Mouse (Mus musculus): Measurements from ENCODE around the gene Eml6. TPM values are rescaled to one million over a fixed set of nuclear protein-coding genes. Genes with fewer than 3 reads are reported as not detected.
"Not testable (repeated sequence)": the region's sequence is repeated elsewhere in the genome, so short reads cannot be mapped to it uniquely, and the experiment has no call there.

Eml6 gene
- polyA plus RNA-seq, 1 experiment from 2014 or later: 0.88 TPM

GRCm38 (mm10) chr11:29825271-29825718, 200.5 kb downstream of the Eml6 start, which contains the start of gene 4931440F15Rik:
4931440F15Rik (minus strand) TSS chr11:29825668.
- 0 out of 2 replicates have a peak, but pooled peaks have one; percentile 20 for ATAC-seq (replicated peaks; ENCODE audit: extremely low read depth, insufficient read depth, low FRiP score)
- 21% methylated on average over 21 of the region's 21 CpGs for WGBS
- H3K36me3 ChIP-seq (ENCODE audit: control insufficient read depth, insufficient read depth); H3K27me3 ChIP-seq (ENCODE audit: control insufficient read depth, insufficient read depth, low read length); H3K27ac ChIP-seq (ENCODE audit: low read length); H3K4me1 ChIP-seq (ENCODE audit: control insufficient read depth, insufficient read depth, low read length); H3K9me3 ChIP-seq (replicated peaks; ENCODE audit: control insufficient read depth, low read length): not testable (repeated sequence)
- H3K9ac ChIP-seq (ENCODE audit: low read length): peak within 1 kb of the TSS; percentile 49
- H3K4me3 ChIP-seq (ENCODE audit: low read length): peak within 1 kb of the TSS; percentile 44
- peak within 1 kb of the TSS; percentile 71 for H3K4me2 ChIP-seq (ENCODE audit: low read depth, low read length)

GRCm38 (mm10) chr11:29824474-29825270, 201.2 kb downstream of the Eml6 start:
- WGBS: 9% methylated on average over 57 of the region's 62 CpGs
- peak overlapping the region; percentile 71 for H3K4me2 ChIP-seq (ENCODE audit: low read depth, low read length)
- H3K4me1 ChIP-seq (ENCODE audit: control insufficient read depth, insufficient read depth, low read length); H3K9me3 ChIP-seq (replicated peaks; ENCODE audit: control insufficient read depth, low read length); H3K36me3 ChIP-seq (ENCODE audit: control insufficient read depth, insufficient read depth); H3K27ac ChIP-seq (ENCODE audit: low read length); H3K27me3 ChIP-seq (ENCODE audit: control insufficient read depth, insufficient read depth, low read length): not testable (repeated sequence)
- peak overlapping the region; percentile 49 for H3K9ac ChIP-seq (ENCODE audit: low read length)
- ATAC-seq (replicated peaks; ENCODE audit: extremely low read depth, insufficient read depth, low FRiP score): peak; percentile 24; the same call in 1 of the 2 replicates
- H3K4me3 ChIP-seq (ENCODE audit: low read length): peak overlapping the region; percentile 44

GRCm38 (mm10) chr11:29823141-29823540, 202.7 kb downstream of the Eml6 start:
- Histone ChIP-seq H3K4me3 (ENCODE audit: low read length) (no peak overlapping the region), H3K9me3 (replicated peaks; ENCODE audit: control insufficient read depth, low read length) (no peaks in the 10 kb centered on the region), H3K27ac (ENCODE audit: low read length) (no peak overlapping the region), H3K4me2 (ENCODE audit: low read depth, low read length) (no peak overlapping the region), H3K36me3 (ENCODE audit: control insufficient read depth, insufficient read depth) (no peaks in the 10 kb centered on the region), H3K4me1 (ENCODE audit: control insufficient read depth, insufficient read depth, low read length) (peaks cover 5% of the 10 kb centered on the region), H3K9ac (ENCODE audit: low read length) (no peak overlapping the region), H3K27me3 (ENCODE audit: control insufficient read depth, insufficient read depth, low read length) (0 out of 2 replicates have a peak, but pooled peaks cover 4% of the 10 kb centered on the region)
- WGBS: 84% methylated on average over 2 of the region's 2 CpGs
- ATAC-seq (replicated peaks; ENCODE audit: extremely low read depth, insufficient read depth, low FRiP score): no peak

GRCm38 (mm10) chr11:29815670-29816069, 210.2 kb downstream of the Eml6 start:
- ATAC-seq (replicated peaks; ENCODE audit: extremely low read depth, insufficient read depth, low FRiP score): no peak
- Histone ChIP-seq H3K36me3 (ENCODE audit: control insufficient read depth, insufficient read depth) (no peaks in the 10 kb centered on the region), H3K4me3 (ENCODE audit: low read length) (no peak overlapping the region), H3K27me3 (ENCODE audit: control insufficient read depth, insufficient read depth, low read length) (no peaks in the 10 kb centered on the region), H3K27ac (ENCODE audit: low read length) (no peak overlapping the region), H3K4me2 (ENCODE audit: low read depth, low read length) (no peak overlapping the region), H3K9ac (ENCODE audit: low read length) (no peak overlapping the region), H3K9me3 (replicated peaks; ENCODE audit: control insufficient read depth, low read length) (no peaks in the 10 kb centered on the region), H3K4me1 (ENCODE audit: control insufficient read depth, insufficient read depth, low read length) (peaks cover 5% of the 10 kb centered on the region)

GRCm38 (mm10) chr11:29815261-29815660, 210.6 kb downstream of the Eml6 start:
- no peak overlapping the region for H3K4me3 ChIP-seq (ENCODE audit: low read length)
- no peak overlapping the region for H3K9ac ChIP-seq (ENCODE audit: low read length)
- 26% methylated on average over 3 of the region's 3 CpGs for WGBS
- ATAC-seq (replicated peaks; ENCODE audit: extremely low read depth, insufficient read depth, low FRiP score): no peak; the same call in 1 of the 2 replicates
- no peaks in the 10 kb centered on the region for H3K9me3 ChIP-seq (replicated peaks; ENCODE audit: control insufficient read depth, low read length)
- peaks cover 5% of the 10 kb centered on the region for H3K4me1 ChIP-seq (ENCODE audit: control insufficient read depth, insufficient read depth, low read length)
- H3K36me3 ChIP-seq (ENCODE audit: control insufficient read depth, insufficient read depth): no peaks in the 10 kb centered on the region
- no peaks in the 10 kb centered on the region for H3K27me3 ChIP-seq (ENCODE audit: control insufficient read depth, insufficient read depth, low read length)
- peak overlapping the region; percentile 18; the same call in 1 of the 2 replicates for H3K27ac ChIP-seq (ENCODE audit: low read length)
- no peak overlapping the region for H3K4me2 ChIP-seq (ENCODE audit: low read depth, low read length)

DNA sequence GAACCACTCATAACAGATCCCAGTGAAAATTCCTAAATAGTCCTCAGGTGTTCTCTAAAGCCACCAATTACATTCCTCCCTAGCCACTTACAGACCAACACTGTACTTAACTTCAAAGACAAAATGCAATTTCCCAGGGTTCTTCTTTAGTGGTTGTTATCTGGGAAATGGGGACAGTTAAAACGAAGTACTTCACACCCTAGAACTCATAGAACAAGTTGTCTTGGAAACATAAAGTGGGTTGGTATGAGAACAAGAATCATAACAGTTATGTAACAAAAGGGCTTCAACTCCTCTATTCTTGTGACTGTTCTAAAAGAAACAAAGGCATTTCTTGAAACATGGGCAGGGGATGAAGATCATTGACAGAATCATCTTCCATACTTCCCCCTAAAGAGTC, 212.6 kb downstream of the Eml6 start:
- H3K9ac ChIP-seq (ENCODE audit: low read length): no peak overlapping the region
- no peaks in the 10 kb centered on the region for H3K9me3 ChIP-seq (replicated peaks; ENCODE audit: control insufficient read depth, low read length)
- no peak overlapping the region for H3K27ac ChIP-seq (ENCODE audit: low read length)
- H3K27me3 ChIP-seq (ENCODE audit: control insufficient read depth, insufficient read depth, low read length): no peaks in the 10 kb centered on the region
- H3K4me1 ChIP-seq (ENCODE audit: control insufficient read depth, insufficient read depth, low read length): peaks cover 17% of the 10 kb centered on the region
- H3K4me3 ChIP-seq (ENCODE audit: low read length): no peak overlapping the region
- H3K36me3 ChIP-seq (ENCODE audit: control insufficient read depth, insufficient read depth): no peaks in the 10 kb centered on the region
- ATAC-seq (replicated peaks; ENCODE audit: extremely low read depth, insufficient read depth, low FRiP score): no peak
- H3K4me2 ChIP-seq (ENCODE audit: low read depth, low read length): no peak overlapping the region
- 84% methylated on average over 1 of the region's 1 CpGs for WGBS

DNA sequence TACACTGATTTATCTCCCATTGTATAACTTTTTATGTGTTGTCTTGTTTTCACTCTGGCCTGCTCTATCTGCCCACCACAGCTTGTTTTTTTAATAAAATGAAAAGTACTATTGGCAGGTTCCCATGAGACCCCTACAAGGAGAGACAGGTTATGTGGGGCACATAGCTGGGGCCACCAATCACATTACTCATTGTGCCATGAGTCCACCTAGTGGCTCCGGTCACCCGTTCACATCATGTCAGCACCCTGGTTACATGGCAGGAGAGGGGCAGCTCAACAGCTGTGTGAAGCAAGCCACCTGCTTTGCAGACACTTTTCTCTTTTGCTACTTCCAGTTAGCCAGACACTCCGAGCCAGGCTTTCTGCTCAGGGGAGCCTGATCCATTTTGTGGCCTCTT, 213.4 kb downstream of the Eml6 start:
- no peaks in the 10 kb centered on the region for H3K27me3 ChIP-seq (ENCODE audit: control insufficient read depth, insufficient read depth, low read length)
- no peaks in the 10 kb centered on the region for H3K36me3 ChIP-seq (ENCODE audit: control insufficient read depth, insufficient read depth)
- ATAC-seq (replicated peaks; ENCODE audit: extremely low read depth, insufficient read depth, low FRiP score): no peak
- WGBS: 43% methylated on average over 3 of the region's 3 CpGs
- peaks cover 22% of the 10 kb centered on the region for H3K4me1 ChIP-seq (ENCODE audit: control insufficient read depth, insufficient read depth, low read length)
- H3K4me2 ChIP-seq (ENCODE audit: low read depth, low read length): no peak overlapping the region
- no peak overlapping the region for H3K9ac ChIP-seq (ENCODE audit: low read length)
- H3K4me3 ChIP-seq (ENCODE audit: low read length): no peak overlapping the region
- H3K9me3 ChIP-seq (replicated peaks; ENCODE audit: control insufficient read depth, low read length): no peaks in the 10 kb centered on the region
- no peak overlapping the region for H3K27ac ChIP-seq (ENCODE audit: low read length)

DNA sequence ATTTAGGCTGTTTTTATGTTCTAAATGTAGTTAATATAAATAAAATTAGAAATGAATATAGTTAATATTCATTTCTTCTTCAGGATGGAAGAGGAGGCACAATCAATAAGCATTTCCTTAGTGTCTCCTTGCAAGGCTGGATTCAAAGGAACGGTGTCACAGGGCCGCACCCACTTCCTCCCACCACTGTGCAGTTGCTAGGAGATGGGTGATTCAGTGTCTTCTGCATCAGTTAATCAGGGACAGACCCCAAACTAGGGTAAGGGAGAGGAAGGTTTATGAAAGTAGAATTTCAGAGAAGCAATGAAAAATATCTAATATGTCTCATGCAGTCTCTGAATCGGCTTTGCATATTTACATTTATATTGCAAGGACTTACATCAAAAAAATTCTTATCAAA, 215.5 kb downstream of the Eml6 start:
- ATAC-seq (replicated peaks; ENCODE audit: extremely low read depth, insufficient read depth, low FRiP score): no peak
- H3K27me3 ChIP-seq (ENCODE audit: control insufficient read depth, insufficient read depth, low read length): no peaks in the 10 kb centered on the region

DNA sequence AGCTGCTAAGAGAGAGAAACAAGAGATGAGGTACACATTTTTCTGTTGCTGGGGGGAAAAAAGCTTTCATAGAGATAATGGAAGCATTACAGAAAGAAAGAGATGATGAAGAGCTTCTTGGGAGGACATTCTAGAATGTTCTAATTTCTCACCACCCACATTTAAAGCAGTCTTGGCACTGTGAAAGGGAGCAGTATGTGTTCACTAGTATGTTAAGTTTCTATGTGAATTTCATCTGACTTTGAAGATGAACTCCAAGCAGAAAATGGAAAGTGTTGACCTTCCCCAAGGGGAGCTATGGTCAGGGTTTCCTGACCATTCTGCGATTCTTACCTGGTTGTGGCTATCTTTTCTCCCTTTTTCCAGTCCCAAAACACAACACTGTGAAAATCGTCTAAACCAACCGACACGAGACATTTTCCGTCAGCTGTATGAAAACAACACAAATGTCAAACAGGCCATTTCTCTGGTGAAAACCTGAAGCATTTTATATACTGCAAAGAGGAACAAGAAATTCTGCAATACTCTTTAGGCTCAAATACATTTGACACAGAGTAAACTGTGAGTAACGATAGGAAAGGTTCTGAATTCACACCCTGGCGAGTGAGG, 216.7 kb downstream of the Eml6 start:
- Histone ChIP-seq H3K9me3 (replicated peaks; ENCODE audit: control insufficient read depth, low read length) (no peaks in the 10 kb centered on the region), H3K9ac (ENCODE audit: low read length) (no peak overlapping the region), H3K4me1 (ENCODE audit: control insufficient read depth, insufficient read depth, low read length) (peaks cover 21% of the 10 kb centered on the region), H3K27me3 (ENCODE audit: control insufficient read depth, insufficient read depth, low read length) (no peaks in the 10 kb centered on the region), H3K4me3 (ENCODE audit: low read length) (no peak overlapping the region), H3K36me3 (ENCODE audit: control insufficient read depth, insufficient read depth) (no peaks in the 10 kb centered on the region), H3K27ac (ENCODE audit: low read length) (peak overlapping the region; percentile 91), H3K4me2 (ENCODE audit: low read depth, low read length) (no peak overlapping the region)
- no peak for ATAC-seq (replicated peaks; ENCODE audit: extremely low read depth, insufficient read depth, low FRiP score)
- 82% methylated on average over 7 of the region's 7 CpGs for WGBS

More for the DNA sequence above, 215.5 kb downstream of the Eml6 start:
- H3K36me3 ChIP-seq (ENCODE audit: control insufficient read depth, insufficient read depth): no peaks in the 10 kb centered on the region
- 89% methylated on average over 3 of the region's 3 CpGs for WGBS
- no peak overlapping the region for H3K27ac ChIP-seq (ENCODE audit: low read length)
- no peak overlapping the region for H3K4me3 ChIP-seq (ENCODE audit: low read length)
- no peak overlapping the region for H3K9ac ChIP-seq (ENCODE audit: low read length)
- H3K4me2 ChIP-seq (ENCODE audit: low read depth, low read length): no peak overlapping the region
- H3K9me3 ChIP-seq (replicated peaks; ENCODE audit: control insufficient read depth, low read length): no peaks in the 10 kb centered on the region
- H3K4me1 ChIP-seq (ENCODE audit: control insufficient read depth, insufficient read depth, low read length): peaks cover 24% of the 10 kb centered on the region

All from heart, embryonic 16.5 days (tissue).